Mouse (Mus musculus) layer of hippocampus, adult 2 months (tissue): ENCODE data around the gene Ccdc39. TPM values are rescaled to one million over a fixed set of nuclear protein-coding genes. Genes with fewer than 3 reads are reported as not detected.

ENCODE experiments used
- DNase-seq, 2 experiments: peaks; one replicate each; pipeline ENCODE4 v3.0.0; 2022; ENCODE audit warnings: low spot score in 2 of 2
- H3K27ac ChIP-seq: fragments of 200-600 bp; 2 replicates; pipeline ENCODE4 v1.8.1; 2022
- H3K4me3 ChIP-seq: fragments of 200-600 bp; 2 replicates; pipeline ENCODE4 v1.8.1; 2022; ENCODE audit warnings: mild to moderate bottlenecking
- CTCF ChIP-seq: fragments of 200-600 bp; conservative IDR thresholded peaks from 2 replicates; pipeline ENCODE4 v1.8.1; 2022; ENCODE audit warnings: antibody characterized with exemption, mild to moderate bottlenecking, moderate library complexity
- total RNA-seq, 2 experiments: library from RNA; stranded (reverse); gene quantifications; 2 replicates each; pipeline ENCODE4 v1.2.3; 2021

The Ccdc39 gene
- total RNA-seq, 2 experiments from 2014 or later, result 28.2 to 32.0 TPM

GRCm38 (mm10) chr3:33846639-33847038, 2.5 kb upstream of the Ccdc39 start:
- no peak for DNase-seq
- TF ChIP-seq CTCF, result no peak
- H3K4me3 ChIP-seq, result no peak overlapping the region
- no peak overlapping the region for H3K27ac ChIP-seq

DNA sequence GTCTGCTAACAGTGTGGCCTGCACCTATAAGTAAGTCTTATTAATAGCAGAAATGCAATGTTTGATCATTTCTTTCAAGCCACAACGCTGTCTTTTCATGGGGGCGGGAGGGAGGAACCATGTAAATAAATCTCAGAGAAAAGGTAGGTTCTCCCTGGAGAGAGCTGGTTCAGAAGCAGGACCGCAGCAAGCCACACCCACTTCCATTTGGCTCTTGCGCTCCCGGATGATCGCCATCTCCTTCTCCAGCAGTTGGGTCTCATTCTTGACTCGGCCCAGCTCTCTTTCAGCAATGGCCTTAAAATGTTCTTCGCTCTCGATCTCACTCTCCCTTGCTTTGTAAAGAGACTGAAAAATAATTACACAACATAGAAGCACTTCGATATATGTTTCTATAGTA, 5.2 kb downstream of the Ccdc39 start:
- H3K27ac ChIP-seq, result no peak overlapping the region
- H3K4me3 ChIP-seq, result no peak overlapping the region
- TF ChIP-seq CTCF, result no peak
- DNase-seq, result no peak

DNA sequence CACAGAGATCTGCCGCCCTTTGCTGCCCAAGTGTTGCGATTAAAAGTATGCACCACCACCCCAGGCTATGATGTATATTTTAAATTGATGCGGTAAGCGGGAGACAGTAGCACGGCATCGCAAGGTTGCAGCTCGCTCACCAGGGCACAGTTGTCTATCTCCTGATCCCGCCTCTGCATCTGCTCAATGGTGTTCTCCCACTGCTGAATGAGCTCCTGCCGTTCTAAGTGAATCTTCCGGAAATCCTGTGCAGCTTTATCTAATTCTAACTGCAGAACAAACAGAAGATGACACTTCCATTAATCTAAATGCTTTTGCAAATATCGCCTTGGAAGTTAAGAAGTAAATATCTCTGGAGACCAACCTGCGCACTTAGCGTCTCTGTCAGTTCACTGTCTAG, 7.5 kb downstream of the Ccdc39 start:
- no peak overlapping the region for H3K4me3 ChIP-seq
- DNase-seq, result no peak
- TF ChIP-seq CTCF, result no peak
- no peak overlapping the region for H3K27ac ChIP-seq

- no peak for DNase-seq
- TF ChIP-seq CTCF, result no peak
- no peak overlapping the region for H3K27ac ChIP-seq
- H3K4me3 ChIP-seq, result no peak overlapping the region
Observed at GRCm38 (mm10) chr3:33832351-33832750, 11.8 kb downstream of the Ccdc39 start.

- TF ChIP-seq CTCF, result peak; percentile 92
- peak; percentile 9 to 50 for DNase-seq
- no peak overlapping the region for H3K4me3 ChIP-seq
- no peak overlapping the region for H3K27ac ChIP-seq
Observed at GRCm38 (mm10) chr3:33824135-33824946, 19.8 kb downstream of the Ccdc39 start.

GRCm38 (mm10) chr3:33807151-33807550, 37.0 kb downstream of the Ccdc39 start:
- TF ChIP-seq CTCF, result no peak
- H3K4me3 ChIP-seq, result no peak overlapping the region
- DNase-seq, result peak in 1 of 2 experiments; percentile 35
- H3K27ac ChIP-seq, result peak overlapping the region; percentile 62

DNA sequence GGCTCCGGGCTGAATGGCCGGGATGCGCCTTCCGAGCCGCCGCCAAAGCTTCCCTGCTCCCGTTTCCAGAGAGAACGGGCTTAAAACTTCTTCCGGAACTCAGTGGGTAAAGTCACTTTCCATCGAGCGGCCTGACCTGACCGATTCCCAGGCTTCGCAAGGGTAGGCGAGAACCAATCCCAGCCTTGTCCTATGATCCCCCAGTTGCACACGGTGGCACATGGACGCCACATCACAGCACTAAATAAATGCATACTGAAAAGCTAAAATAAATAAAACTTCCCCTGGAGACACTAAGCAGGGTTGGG, 43.6 kb downstream of the Ccdc39 start:
- peak overlapping the region; percentile 93 for H3K4me3 ChIP-seq
- H3K27ac ChIP-seq, result peak overlapping the region; percentile 99
- DNase-seq, result no peak
- no peak for TF ChIP-seq CTCF

DNA sequence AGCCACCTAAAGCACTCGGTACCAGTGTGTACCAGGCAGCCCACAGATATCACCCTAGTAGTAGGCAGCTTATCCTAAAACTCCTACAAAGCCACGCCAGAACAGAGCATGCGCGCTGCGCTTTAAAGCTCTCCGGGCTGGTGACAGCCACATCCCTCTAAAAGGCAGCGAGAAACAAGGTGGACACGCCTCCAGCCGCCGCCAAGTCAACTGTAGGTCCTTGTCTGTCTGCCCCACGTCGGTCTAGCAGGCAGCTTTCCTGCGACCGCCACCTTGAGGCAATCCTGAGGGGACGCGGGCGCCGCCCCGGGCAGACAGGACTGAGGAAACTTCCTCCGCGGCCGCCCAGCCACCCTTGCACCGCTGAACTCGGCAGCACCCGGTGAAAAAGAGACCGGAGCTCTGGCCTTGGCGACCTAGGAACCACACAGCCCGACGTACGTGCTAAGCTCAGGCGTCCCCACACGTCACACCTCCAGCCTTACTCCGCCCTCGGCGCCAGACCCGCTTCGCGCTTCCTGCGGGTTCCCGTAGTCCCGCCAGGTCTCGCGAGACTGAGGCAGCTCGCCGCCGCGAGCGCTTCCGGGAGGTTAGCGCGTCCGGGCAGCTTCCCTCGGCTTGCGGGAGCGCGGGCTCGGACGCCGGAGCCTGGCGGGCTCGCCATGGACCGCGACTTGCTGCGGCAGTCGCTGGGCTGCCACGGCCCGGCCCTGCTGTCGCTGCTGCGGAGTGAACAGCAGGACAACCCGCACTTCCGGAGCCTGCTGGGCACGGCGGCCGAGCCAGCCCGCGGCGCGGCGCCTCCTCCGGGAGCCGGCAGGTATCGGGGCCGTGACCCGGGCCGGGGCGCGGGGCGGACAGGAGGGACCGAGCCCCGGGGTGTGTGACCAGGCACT, 44.2 kb downstream of the Ccdc39 start, which contains the start of gene Ttc14:
Gene Ttc14, plus strand, starts transcription at position 216 of the 896 bp plus-strand sequence.
- Histone ChIP-seq H3K27ac (peak within 1 kb of the TSS; percentile 99), H3K4me3 (peak within 1 kb of the TSS; percentile 93)
- DNase-seq, result peak; percentile 96 to 99
- peak; percentile 69 for TF ChIP-seq CTCF

- H3K4me3 ChIP-seq, result no peak overlapping the region
- peak in 1 of 2 experiments; percentile 15 for DNase-seq
- peak; percentile 80 for TF ChIP-seq CTCF
- H3K27ac ChIP-seq, result no peak overlapping the region
Observed at GRCm38 (mm10) chr3:33790975-33791374, 53.1 kb downstream of the Ccdc39 start.

Other genes starting within 250 kb of the Ccdc39 start
- 100 to 1,000 TPM in 1 of 2 experiments, 10 to 100 TPM in 1; 80.7 to 101 TPM for gene Ttc14, start 44.5 kb downstream of the Ccdc39 start, total RNA-seq
- 10 to 100 TPM; 82.8 to 83.4 TPM for gene Fxr1, start 175.6 kb upstream of the Ccdc39 start, total RNA-seq
- gene Dnajc19, start 237.0 kb upstream of the Ccdc39 start, total RNA-seq, result 10 to 100 TPM; 45.3 to 51.0 TPM